Mouse (Mus musculus): Measurements from ENCODE around the gene Olfr525. TPM values are rescaled to one million over a fixed set of nuclear protein-coding genes. Genes with fewer than 3 reads are reported as not detected.

The Olfr525 gene
- polyA plus RNA-seq (2011; ENCODE audit: insufficient read length, low read depth, missing spikeins), result not detected in 2 replicates

GRCm38 (mm10) chr7:140320558-140320957 is at the start of gene Olfr525:
Gene Olfr525 (plus strand): TSS chr7:140320858.
- H3K27ac ChIP-seq (ENCODE audit: insufficient read depth, low read length), result no peak within 1 kb of the TSS
- no peak within 1 kb of the TSS for H3K4me3 ChIP-seq (ENCODE audit: insufficient read depth, low read length)
- TF ChIP-seq CTCF (IDR thresholded peaks at IDR 0.05; ENCODE audit: borderline replicate concordance, insufficient read depth, low read length) (no peak), POLR2A (IDR thresholded peaks at IDR 0.05; ENCODE audit: low read depth, low read length) (no peak)
- H3K4me1 ChIP-seq (ENCODE audit: control insufficient read depth, insufficient read depth, low read length), result no peaks in the 10 kb centered on the region

- no peak overlapping the region for H3K4me3 ChIP-seq (ENCODE audit: insufficient read depth, low read length)
- no peaks in the 10 kb centered on the region for H3K4me1 ChIP-seq (ENCODE audit: control insufficient read depth, insufficient read depth, low read length)
- no peak overlapping the region for H3K27ac ChIP-seq (ENCODE audit: insufficient read depth, low read length)
- TF ChIP-seq POLR2A (IDR thresholded peaks at IDR 0.05; ENCODE audit: low read depth, low read length), result no peak
- TF ChIP-seq CTCF (IDR thresholded peaks at IDR 0.05; ENCODE audit: borderline replicate concordance, insufficient read depth, low read length), result no peak
These were observed 24.9 kb upstream of the Olfr525 start for GRCm38 (mm10) chr7:140295746-140296145.

- TF ChIP-seq CTCF (IDR thresholded peaks at IDR 0.05; ENCODE audit: borderline replicate concordance, insufficient read depth, low read length), result no peak
These were observed 23.8 kb upstream of the Olfr525 start for GRCm38 (mm10) chr7:140296876-140297275.

GRCm38 (mm10) chr7:140299416-140299815 is 21.2 kb upstream of the Olfr525 start:
- no peaks in the 10 kb centered on the region for H3K4me1 ChIP-seq (ENCODE audit: control insufficient read depth, insufficient read depth, low read length)
- no peak overlapping the region for H3K4me3 ChIP-seq (ENCODE audit: insufficient read depth, low read length)
- no peak overlapping the region for H3K27ac ChIP-seq (ENCODE audit: insufficient read depth, low read length)
- TF ChIP-seq POLR2A (IDR thresholded peaks at IDR 0.05; ENCODE audit: low read depth, low read length), result no peak
- TF ChIP-seq CTCF (IDR thresholded peaks at IDR 0.05; ENCODE audit: borderline replicate concordance, insufficient read depth, low read length), result no peak

More at GRCm38 (mm10) chr7:140296876-140297275, 23.8 kb upstream of the Olfr525 start:
- Histone ChIP-seq H3K4me1 (ENCODE audit: control insufficient read depth, insufficient read depth, low read length) (no peaks in the 10 kb centered on the region), H3K27ac (ENCODE audit: insufficient read depth, low read length) (no peak overlapping the region), H3K4me3 (ENCODE audit: insufficient read depth, low read length) (no peak overlapping the region)

- Histone ChIP-seq H3K4me1 (ENCODE audit: control insufficient read depth, insufficient read depth, low read length) (no peaks in the 10 kb centered on the region), H3K27ac (ENCODE audit: insufficient read depth, low read length) (no peak overlapping the region), H3K4me3 (ENCODE audit: insufficient read depth, low read length) (no peak overlapping the region)
- TF ChIP-seq CTCF (IDR thresholded peaks at IDR 0.05; ENCODE audit: borderline replicate concordance, insufficient read depth, low read length) (no peak), POLR2A (IDR thresholded peaks at IDR 0.05; ENCODE audit: low read depth, low read length) (no peak)
These were observed 735 bp upstream of the Olfr525 start for GRCm38 (mm10) chr7:140319861-140320385.

GRCm38 (mm10) chr7:140321135-140321534 is 477 bp downstream of the Olfr525 start:
- TF ChIP-seq CTCF (IDR thresholded peaks at IDR 0.05; ENCODE audit: borderline replicate concordance, insufficient read depth, low read length), result no peak
- no peak for TF ChIP-seq POLR2A (IDR thresholded peaks at IDR 0.05; ENCODE audit: low read depth, low read length)
- Histone ChIP-seq H3K4me3 (ENCODE audit: insufficient read depth, low read length) (no peak overlapping the region), H3K4me1 (ENCODE audit: control insufficient read depth, insufficient read depth, low read length) (no peaks in the 10 kb centered on the region), H3K27ac (ENCODE audit: insufficient read depth, low read length) (no peak overlapping the region)

GRCm38 (mm10) chr7:140329766-140330304 is 9.2 kb downstream of the Olfr525 start:
- H3K27ac ChIP-seq (ENCODE audit: insufficient read depth, low read length), result no peak overlapping the region

GRCm38 (mm10) chr7:140333717-140334116 is 13.1 kb downstream of the Olfr525 start, which contains the start of gene Olfr527:
Gene Olfr527 (plus strand): TSS chr7:140334017.
- TF ChIP-seq CTCF (IDR thresholded peaks at IDR 0.05; ENCODE audit: borderline replicate concordance, insufficient read depth, low read length) (no peak), POLR2A (IDR thresholded peaks at IDR 0.05; ENCODE audit: low read depth, low read length) (no peak)
- no peak within 1 kb of the TSS for H3K27ac ChIP-seq (ENCODE audit: insufficient read depth, low read length)
- H3K4me3 ChIP-seq (ENCODE audit: insufficient read depth, low read length), result no peak within 1 kb of the TSS
- H3K4me1 ChIP-seq (ENCODE audit: control insufficient read depth, insufficient read depth, low read length), result no peaks in the 10 kb centered on the region

More at GRCm38 (mm10) chr7:140329766-140330304, 9.2 kb downstream of the Olfr525 start:
- Histone ChIP-seq H3K4me3 (ENCODE audit: insufficient read depth, low read length) (no peak overlapping the region), H3K4me1 (ENCODE audit: control insufficient read depth, insufficient read depth, low read length) (no peaks in the 10 kb centered on the region)
- TF ChIP-seq POLR2A (IDR thresholded peaks at IDR 0.05; ENCODE audit: low read depth, low read length) (no peak), CTCF (IDR thresholded peaks at IDR 0.05; ENCODE audit: borderline replicate concordance, insufficient read depth, low read length) (no peak)

GRCm38 (mm10) chr7:140361571-140361970 is 40.9 kb downstream of the Olfr525 start, which contains the start of gene Olfr60:
Gene Olfr60 (minus strand): TSS chr7:140361671.
- no peak within 1 kb of the TSS for H3K27ac ChIP-seq (ENCODE audit: insufficient read depth, low read length)
- no peak within 1 kb of the TSS for H3K4me3 ChIP-seq (ENCODE audit: insufficient read depth, low read length)
- H3K4me1 ChIP-seq (ENCODE audit: control insufficient read depth, insufficient read depth, low read length), result no peaks in the 10 kb centered on the region
- no peak for TF ChIP-seq POLR2A (IDR thresholded peaks at IDR 0.05; ENCODE audit: low read depth, low read length)
- no peak for TF ChIP-seq CTCF (IDR thresholded peaks at IDR 0.05; ENCODE audit: borderline replicate concordance, insufficient read depth, low read length)

GRCm38 (mm10) chr7:140374300-140374699 is 53.6 kb downstream of the Olfr525 start:
- Histone ChIP-seq H3K4me3 (ENCODE audit: insufficient read depth, low read length) (no peak overlapping the region), H3K27ac (ENCODE audit: insufficient read depth, low read length) (no peak overlapping the region), H3K4me1 (ENCODE audit: control insufficient read depth, insufficient read depth, low read length) (no peaks in the 10 kb centered on the region)
- TF ChIP-seq CTCF (IDR thresholded peaks at IDR 0.05; ENCODE audit: borderline replicate concordance, insufficient read depth, low read length), result no peak
- TF ChIP-seq POLR2A (IDR thresholded peaks at IDR 0.05; ENCODE audit: low read depth, low read length), result no peak
